Mouse (Mus musculus) kidney, adult 9 months (tissue): ENCODE results near the gene Mknk2.

ENCODE experiments used
- DNase-seq: peaks from one replicate; pipeline ENCODE4 v3.0.0; 2022

The Mknk2 gene

DNA sequence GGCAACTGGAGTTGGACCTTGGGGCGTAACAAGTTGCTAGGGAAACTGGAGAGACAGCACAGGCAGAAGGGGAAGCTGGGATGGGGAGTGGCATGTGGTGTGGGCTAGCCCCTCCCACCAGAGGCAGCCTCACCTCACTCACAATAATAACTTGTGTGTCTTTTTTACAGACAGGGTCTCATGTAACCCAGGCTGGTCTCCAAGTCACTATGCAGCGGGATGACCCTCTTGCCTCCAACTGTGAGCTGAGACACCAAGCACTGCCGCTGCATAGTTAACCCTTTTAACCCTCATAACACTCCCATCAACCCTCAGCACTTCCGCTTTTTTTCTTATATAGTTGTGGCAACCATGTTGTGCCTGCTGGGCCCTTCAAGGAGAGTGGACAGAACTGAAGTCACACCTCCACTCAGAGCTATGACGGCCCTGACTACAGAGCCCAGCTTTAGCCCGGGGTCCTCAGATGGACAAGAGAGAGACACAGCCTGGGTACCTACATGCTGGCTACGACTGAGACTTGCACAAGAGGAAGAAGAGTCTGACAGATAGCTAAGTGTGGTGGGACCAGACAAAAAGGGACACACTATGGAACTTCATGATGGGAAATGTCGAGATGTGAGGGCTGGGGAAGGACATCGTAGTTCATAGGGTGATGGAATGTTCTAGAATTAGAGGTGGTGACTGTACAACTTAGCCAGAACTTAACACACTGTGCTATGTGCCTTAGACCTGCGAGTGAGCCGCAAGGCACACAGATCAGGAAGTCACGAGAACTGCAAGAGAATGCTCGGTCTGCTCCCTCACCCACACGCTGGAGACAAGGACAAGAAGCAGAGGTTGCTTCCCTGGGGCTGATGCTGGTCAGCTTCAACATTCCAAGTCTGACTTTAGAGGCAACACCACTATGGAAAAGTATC is 14.6 kb upstream of the Mknk2 start:
- peak; percentile 34 for DNase-seq

DNA sequence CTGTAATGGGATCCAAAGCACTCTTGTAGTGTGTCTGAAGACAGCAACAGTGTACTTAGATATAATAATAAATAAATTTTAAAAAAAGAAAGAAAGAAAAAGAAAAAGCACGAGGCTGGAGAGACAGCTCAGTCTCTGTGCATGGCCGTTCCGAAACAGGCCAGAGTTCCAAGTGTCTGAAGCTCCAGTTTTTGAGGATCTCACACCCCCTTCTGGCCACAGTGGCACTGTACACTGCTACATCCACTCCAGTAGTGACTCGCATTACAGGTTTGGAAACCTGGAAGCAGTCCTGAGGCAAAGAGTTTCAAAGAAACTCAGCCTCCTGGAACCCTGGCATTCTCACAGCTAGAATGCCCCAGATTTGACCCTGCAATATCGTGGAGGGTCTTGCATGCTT is 9.9 kb upstream of the Mknk2 start:
- DNase-seq: peak; percentile 91

DNA sequence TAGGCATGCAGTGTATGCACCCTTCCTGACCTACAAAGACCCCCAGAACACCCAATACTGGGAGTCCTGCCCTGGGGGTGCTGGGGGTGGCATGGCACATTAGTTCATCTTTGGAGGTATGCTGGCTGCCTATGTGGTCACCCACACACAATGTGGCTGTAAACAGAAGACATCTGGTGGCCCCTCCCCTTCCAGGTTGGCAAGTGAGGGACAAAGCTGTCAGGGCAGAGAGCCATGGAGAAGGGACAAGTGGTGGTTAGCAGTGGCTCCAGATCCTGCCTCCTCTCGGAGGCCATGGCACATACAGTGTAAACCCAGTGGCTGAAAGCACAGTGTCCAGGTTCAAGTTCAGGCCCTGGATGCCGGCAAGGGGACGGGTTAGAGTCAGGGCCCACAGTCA is 8.7 kb upstream of the Mknk2 start:
- no peak for DNase-seq

DNA sequence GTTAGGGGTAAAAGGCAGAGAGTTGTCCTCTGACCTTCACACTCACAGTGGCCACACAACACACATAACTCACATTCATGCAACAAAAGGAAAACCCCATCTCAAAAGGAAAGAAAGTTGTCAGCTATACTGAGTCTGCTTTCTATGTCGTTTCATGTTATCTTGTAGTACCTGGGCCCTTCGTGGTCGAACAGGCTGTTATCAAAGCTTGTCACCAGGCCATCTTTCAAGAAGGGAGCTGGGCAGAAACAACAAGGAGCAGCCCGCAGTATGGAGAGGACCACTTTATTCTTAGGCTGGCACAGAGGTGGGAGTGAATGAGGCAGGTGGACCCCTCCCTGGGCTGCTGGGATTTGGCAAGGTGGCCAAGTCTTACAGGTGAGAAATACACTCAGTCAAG is 7.1 kb upstream of the Mknk2 start:
- no peak for DNase-seq

DNA sequence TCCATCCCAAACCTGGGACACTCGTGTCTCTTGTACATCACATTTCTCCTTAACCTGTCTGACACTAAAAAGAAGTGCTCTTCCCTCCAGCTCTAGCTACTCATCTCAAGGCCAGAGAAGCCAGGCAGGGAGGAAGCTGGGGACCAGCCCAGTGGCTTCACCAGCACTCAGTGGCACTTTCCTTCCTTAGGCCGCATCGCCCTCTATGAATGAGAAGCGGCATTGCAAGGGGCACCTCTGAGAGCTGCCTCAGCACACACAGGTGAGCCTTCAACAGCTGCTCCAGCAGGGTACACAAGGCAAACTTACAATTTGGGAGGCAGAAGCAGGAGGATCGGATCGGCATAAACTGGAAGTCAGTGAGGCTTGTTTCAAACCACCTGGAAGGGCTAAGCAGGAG is 6.3 kb upstream of the Mknk2 start:
- DNase-seq: peak; percentile 84

DNA sequence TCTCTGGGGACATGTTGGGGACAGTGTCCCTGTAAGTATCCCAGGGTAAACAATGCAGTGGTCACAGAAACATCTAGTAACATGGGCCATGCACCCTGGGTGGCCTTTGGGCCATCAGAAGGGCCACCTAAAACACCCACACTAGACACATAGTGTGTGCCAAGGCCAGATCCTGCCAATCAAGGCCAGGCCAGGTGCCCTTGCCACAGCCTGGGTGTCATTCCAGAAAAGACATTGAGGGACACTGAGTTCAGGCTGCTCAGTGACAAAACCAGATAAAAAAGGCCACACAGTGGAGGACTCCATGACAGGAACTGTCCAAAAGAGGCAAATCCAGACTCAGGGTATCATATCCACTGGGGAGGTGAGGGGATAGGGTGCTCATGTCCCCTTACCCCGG is 5.7 kb upstream of the Mknk2 start:
- DNase-seq: no peak

DNA sequence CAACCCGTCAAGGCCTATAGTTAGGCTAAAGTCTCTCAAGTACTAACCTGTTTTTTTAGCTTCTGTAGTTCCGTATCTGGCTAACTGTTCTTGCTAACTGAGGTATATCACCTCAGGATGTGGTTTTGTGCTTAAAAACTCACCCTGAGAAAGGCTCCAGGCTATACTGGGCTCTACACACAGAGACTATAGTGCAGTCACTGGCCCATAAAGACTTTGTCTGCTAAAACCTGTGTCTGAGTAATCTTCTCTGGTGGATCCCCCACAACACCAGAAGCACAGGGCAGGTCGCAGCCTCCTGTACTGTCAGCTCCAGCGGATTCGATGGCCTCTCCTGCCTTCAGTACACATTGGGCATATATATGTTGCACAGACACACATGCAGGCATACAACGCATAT is 4.1 kb upstream of the Mknk2 start:
- DNase-seq: no peak

DNA sequence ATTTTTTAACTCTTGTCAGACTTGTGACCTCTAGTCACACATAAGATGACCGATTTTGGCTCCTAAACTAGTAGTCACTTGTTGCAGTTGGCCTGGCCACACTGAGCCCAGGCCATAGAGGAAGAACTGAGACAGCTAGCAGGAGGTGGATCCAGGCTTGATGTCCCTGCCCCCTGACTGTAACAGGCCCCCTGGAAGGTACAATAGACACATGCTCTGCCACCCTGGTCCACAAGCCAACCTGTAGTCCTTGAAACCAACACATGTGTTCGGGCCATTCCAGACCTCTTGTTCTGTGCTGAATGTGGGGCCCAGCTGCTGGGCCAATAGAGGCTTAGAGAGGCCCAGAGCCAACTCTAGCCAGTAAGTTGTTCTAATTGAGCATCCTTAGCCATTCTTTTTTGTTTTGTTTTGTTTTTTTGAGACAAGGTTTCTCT is 2.4 kb upstream of the Mknk2 start:
- DNase-seq: no peak

DNA sequence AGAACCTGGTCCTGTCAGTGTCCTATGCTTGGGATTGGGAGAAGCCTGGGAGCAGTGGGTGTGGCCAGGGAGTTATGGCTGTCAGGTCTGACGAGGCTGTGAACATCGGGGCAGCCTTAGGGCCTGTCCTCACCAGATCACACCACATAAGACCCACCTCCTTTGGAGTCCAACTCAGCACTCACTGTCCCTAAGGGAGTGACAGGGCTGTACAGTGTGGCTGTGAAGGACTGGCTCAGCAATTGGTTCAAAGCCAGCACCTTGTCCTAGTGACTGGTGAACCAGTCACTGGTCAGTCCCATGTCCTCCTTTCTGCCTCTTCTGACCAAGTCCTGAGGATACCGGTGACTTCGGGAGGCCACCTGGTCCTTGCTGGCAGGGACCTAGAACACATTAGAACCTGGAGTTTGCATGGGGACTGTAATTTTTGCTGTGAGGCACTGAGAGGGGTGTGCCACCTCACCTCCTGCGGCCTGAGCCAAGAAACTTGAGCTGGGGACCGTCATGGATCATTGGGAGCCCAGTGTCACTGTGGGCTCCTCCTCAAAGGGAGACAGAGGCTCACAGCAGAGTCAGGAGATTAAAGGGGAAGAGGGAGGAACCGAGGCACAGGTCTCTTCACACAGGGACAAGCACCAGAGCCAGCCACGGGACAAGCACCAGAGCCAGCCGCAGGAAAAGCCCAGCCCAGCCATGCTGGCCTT is 1.8 kb upstream of the Mknk2 start:
- no peak for DNase-seq

DNA sequence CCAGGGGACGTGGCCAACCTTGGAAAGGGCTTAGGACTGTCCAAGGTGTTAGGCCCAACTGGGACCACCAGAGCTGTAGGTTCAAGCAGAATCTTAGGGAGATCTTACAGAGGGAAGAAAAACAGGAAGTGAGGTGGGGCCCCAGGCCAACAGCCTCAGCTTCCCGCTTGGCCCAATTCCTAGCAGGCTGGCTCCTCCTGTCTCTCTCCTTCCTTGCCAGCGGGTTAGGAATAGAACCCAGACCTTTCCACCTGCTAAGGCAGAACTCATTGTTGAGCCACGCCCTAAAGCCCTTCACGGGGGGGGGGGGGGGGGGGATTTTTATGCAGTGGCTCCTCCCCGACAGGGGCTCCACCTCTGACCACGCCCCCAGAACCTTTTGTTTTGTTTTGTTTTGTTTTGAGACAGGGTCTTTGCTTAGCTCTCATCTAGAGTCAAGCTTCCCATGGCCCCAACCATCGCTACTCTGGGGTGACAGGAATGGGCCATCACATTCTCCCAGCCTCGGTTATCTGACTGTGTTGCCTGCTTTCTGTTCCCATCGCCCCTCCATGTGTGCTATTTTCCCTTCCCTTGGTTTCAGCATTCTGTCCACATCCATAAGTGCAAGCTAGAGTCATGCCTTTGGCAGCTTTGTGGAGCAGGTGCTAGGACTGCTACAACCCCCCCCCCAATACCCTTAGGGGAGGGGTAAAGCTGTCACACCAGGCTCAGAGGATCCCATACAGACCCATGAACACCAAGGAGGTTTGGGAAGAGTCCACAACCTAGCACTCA is 877 bp upstream of the Mknk2 start:
- peak; percentile 72 for DNase-seq

DNA sequence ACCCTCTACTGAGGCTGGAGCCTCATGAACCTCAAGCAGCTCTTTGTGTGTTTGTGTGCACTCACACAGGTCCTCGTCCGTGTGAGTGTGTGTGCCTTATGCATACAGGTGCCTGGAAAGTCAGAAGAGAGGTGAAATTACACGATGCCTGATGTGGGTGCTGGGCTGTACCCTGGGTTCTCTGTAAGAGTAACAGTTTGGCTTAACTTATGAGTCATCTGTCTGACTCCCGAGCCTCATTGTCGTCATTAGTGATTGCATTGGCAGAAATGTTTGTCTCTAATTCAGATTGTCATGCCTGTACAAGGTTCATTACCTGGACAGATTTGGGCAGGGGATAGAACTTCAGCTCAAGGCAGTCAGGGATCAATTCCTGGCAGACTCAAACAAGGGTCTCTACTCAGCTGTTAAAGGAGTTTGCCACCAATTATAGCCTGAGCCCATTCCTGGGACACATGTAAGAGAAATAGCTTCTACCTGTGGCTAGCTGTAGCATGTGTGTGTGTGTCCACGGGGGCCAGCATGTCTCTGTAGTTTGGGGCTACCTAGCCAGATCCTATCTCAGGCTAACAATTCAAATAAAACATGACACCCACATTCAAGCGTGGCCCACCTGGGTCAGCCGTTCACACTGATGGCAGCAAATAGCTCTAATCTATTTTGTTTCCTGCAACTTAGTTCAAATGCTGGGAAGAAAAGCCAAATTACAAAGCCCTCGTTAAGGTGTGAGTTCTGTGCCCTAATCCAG is 610 bp downstream of the Mknk2 start:
- DNase-seq: peak; percentile 64

DNA sequence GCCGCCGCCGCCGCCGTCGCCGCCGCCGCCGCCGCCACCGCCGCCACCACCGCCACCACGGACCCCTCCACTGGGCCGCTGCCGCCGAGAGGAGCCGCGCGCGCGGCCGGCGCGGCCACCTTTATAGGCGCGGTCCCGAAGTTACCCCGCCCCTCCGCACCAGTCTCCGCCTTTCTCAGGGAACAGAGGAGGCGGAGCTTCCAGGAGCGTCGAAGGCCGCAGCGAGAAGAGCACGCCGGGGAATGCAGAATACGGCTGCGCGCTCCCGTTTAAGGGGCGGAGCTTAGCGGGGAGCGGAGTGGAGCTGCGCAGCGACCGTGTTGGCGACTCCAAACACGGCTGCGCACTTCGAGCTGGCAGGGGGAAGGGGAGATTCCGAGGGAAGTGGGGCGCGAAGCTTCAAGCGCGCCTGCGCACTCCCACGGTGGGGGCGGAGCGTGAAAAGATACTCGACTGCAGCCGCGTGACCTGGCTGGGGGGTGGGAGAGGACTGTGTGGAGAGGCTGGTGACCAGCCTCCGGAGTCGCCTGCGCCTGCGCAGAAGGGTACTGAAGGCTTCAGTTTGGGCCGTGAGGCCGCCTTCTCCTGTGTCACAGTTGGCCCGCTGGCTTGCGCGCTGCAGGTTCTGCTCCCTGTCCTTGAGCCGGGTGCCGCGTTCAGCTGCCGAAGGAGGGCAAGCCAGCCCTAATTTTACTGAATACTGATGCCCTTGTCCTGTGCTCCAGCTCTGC is 1.5 kb downstream of the Mknk2 start:
- DNase-seq: peak; percentile 99

DNA sequence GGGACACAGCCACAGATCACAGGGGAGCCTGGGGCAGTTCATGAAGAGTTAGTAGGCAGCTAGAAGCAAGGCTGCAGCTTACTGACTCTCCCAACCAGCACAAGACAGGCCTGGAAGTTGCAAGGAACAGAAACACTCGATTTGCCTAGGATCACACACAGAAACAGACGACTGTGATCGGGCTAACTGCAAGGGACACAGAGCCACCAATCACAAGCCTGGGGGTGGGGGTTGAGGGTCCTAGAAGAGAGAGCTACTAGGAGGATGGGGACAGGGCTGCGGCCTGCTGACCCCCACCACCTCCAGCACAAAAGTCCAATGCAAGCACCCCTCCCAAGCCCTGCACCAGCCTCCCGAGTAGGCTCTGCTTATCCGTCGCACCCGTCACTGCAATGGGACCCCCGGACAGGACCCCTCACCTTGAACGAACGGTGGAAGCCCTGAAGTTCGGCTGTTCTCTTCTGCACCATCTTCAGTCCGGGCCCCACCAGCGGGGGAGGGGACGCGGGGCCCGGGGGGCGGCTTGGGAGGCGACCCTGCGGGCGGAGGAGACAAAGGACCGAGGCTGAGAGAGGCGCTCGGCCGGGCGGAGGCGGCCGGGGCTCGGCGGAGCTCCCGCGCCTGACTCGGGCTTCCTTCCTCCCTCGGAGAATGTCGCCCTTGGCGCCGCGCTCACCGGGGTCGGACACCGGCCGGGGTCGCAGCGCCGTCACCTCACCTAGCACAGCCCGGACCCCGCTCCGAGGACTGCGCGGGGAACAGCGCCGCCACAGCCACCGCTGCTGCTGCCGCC is 2.3 kb downstream of the Mknk2 start:
- no peak for DNase-seq

DNA sequence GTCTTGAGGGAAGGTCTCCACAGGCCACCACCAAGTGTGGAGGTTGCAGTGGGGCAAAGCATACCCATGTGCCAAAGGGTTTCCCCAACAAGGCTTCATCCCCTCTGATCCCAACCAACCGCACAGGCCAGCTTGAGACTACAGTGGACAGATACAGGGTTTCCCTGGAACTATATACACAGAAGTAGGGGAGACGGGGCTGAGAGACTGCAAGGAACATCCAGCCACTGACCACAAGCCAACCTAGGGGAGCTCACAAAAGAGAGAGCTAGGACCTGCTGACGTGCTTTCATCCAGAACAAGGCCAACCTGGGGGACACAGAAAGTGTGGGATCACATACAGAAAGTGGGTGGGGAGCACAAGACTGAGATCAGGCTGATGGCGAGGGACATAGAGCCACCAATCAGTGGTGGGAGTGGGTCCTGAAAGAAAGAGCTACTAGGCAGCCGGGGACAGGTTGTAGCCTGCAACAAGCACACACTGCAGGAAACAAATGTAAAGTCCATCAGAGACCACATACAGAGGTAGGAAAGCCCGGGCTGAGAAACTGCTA is 3.0 kb downstream of the Mknk2 start:
- DNase-seq: no peak

DNA sequence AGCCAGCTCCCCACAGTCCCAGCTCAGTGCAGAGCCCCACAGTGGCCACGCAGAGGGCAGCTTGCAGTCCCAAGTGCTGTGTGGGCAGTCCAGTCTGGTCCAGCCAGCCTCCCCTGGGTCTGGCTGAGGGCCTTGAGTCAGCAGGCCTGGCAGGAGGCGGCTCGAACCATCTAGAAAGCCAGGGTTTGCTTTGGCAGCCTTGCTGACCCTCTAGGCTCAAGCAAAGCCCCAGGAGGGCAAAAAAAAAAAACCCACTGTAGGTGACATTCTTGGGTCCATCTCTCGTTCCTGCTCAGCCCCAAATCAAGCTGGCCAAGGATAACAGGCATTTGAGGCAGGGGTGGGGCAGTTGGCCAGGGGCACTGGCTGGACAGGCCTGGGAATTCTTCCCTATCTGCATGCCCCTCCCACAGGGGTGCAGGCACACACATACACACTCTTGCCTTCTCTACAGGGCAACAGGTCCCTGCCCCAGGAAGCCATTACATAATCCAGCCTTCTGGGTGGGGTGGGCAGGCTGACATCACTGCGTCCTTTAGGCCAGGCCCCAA is 3.7 kb downstream of the Mknk2 start:
- DNase-seq: peak; percentile 80

DNA sequence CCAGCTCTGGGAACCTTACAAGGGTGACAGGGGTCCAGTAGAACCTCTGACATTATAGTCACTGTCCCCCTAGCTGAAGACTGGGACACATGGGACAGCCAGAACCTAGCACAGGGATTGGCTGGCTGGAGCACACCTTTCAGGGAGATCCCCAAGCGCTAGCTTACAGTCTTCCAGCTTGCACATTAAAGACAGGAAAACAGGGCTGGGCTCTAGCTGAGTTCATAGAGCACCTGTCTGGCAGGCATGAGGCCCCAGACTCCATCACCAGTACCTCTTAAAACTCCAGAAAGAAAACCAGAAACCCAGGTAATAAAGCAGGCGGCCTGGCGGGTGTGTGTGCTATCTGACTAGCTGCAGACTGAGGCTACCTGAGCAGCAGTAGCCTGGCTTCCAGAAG is 4.2 kb downstream of the Mknk2 start:
- DNase-seq: no peak

DNA sequence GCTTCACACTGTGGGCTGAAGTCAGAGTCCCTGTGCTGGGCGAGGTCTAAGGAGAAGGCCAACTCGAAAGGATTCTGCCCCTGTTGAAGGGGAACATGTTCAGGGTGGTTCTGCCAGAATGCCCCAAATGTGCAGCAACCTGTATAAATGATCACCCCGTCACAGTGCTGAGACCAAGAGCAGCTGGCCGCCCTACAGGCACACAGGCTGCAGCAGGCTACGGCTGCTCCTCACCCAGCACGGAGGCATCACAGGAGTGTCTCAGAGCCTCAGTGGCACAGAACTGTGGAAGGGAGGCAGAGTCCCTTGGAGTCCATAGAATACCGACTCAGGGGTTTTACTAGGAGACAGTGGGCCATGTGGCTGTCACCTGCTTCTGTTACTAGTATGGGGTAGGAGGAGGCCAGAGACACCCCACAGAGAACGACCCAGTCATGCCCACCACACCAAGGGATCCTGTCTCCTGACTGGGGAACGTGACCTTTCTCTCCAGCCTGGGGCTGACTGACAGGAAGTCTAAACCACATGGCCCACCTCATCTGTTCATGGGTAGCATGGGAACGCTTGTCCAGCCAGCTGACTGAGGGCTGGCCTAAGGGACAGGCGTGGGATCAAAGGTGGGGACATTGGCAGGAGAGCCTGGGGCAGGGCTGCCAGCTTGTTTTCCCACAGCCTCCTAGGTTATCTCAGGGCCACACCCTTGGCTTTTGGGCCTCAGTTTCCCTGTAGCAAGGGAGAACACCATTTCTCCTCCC is 5.8 kb downstream of the Mknk2 start:
- DNase-seq: no peak

DNA sequence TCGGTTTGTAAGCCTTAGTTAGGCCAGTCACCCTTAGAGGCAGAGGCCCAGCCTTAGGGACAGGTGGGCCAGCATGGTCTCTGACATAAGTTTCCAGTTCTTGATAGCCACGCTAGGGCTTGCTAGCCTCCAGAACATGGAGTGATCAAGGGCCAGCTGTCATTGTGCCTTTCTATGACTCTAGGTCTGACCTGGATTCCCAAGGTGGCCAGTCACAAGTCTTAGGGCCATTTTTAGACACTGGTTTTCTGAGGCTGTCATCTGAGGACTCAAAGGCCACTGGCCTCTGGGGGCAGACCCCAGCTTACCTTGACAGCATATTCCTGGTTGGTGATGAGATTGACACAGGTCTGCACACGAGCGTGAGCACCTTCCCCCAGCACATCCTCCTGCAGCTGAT is 6.7 kb downstream of the Mknk2 start:
- no peak for DNase-seq

DNA sequence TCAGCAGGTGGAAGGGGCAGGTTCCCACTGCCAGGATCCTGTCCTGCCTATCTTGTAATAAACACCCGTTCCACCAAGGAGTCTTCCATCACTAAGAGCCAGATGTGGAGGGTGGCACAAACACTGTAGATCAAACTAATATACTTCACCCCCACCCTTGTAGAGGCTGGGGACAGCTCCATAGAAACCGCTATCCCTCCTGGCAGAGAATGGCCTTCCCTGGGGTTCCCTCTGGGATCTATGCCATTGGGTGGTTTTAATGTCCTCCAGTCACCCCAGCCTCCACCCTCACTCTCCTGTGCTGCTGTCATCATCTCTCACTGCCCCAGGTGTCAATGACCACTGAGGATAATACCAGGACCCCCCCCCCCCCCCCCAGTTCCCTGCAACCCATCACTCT is 7.4 kb downstream of the Mknk2 start:
- DNase-seq: no peak
